Mouse (Mus musculus) adrenal gland, adult 10 weeks (tissue): ENCODE results near the gene Slc1a4. TPM values are rescaled to one million over a fixed set of nuclear protein-coding genes. Genes with fewer than 3 reads are reported as not detected.

Experiments used
- polyA plus RNA-seq: library from polyadenylated mRNA; stranded (reverse); fragments of 350-450 nt; fragmentation: Illumina TruSeq; extraction: RNeasy Lipid Tissue Mini Kit (QIAGEN cat#74804); gene quantifications from one replicate; pipeline ENCODE4 v1.2.3, GENCODE M21; 2014; ENCODE audit warnings: low read depth, low replicate concordance

Gene Slc1a4
- 9.8 TPM for polyA plus RNA-seq

GRCm38 (mm10) chr11:20332561-20333514 is at the start of gene Slc1a4:
Gene Slc1a4, minus strand, starts transcription at chr11:20332713.

Other genes starting within 250 kb of the Slc1a4 start
- 375 TPM for gene Actr2, start 219.8 kb downstream of the Slc1a4 start, polyA plus RNA-seq
- 629 TPM for gene Rab1a, start 131.3 kb downstream of the Slc1a4 start, polyA plus RNA-seq
- 27.9 TPM for gene Cep68, start 83.3 kb downstream of the Slc1a4 start, polyA plus RNA-seq
- gene Sertad2, start 210.5 kb upstream of the Slc1a4 start, polyA plus RNA-seq: 12.1 TPM